Mouse (Mus musculus): ENCODE results near the gene Aqp1.

DNA sequence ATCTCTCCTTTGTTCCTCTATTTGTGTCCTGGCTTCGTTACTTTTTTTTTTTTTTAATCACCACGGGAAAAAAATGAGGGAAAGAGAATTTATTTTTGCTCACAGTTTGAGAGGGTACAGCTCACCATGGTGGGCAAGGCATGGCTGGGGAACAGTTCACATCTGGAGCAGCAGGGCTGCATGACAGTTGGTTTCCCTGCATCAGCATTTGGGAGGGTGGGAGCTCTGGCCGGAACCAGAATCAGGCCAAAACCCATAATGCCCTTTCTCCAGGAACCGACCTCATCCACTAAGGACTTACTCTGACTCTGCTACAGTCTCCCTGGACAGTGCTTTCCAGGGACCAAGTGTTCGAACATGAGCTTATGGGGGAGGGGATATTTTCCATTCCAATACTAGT lies 53.1 kb downstream of the Aqp1 start:
- TF ChIP-seq CTCF (IDR thresholded peaks at IDR 0.05; ENCODE audit: insufficient read depth, low read length) (no peak), POLR2A (IDR thresholded peaks at IDR 0.05; ENCODE audit: borderline replicate concordance, extremely low read depth, low read depth, low read length) (no peak)

Measured in lung, adult 2 months (tissue).